Mouse (Mus musculus): ENCODE data around the gene Alk. TPM values are rescaled to one million over a fixed set of nuclear protein-coding genes. Genes with fewer than 3 reads are reported as not detected.

The Alk gene
- polyA plus RNA-seq, 1 experiment from 2014 or later = 0.07 TPM

DNA sequence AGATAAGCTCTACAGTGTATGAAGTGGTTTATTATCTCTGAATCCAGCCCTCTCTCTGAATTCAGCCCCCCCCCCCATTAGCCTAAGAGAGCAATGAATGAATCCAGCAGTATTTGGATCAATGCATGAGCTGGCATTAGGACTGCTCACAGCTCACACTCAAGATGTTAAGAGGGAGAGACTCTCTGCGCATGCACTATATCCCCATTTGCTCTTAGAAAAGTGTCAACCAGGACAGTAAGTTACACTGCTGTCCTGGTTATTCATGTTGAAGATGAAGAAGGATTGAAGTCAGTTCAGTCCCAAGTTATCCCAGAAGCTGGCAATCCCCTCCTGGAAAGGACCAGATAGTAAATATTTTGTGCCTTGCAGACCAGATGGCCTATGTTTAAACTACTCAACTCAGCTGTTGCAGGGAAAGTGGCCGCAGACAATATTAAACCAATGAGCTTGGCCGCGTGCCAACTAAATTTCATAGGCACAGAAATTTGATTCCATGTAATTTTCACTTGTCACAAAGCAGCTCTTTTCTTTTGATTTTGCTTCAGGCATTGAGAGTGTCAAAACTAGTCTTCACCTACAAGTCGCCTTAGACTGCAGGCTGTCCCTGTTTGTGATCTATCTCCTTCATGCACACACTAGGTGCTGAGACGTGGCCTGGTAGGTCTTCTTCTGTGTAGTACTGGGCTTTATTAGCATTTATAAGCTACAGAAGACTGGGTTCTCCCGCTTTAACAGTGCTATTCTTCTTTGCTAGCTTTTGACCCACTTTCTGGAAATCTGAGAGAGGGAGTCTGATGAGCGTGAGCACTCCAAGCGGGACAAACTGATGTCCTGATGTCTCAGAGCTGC, 339.0 kb downstream of the Alk start:
- no peaks in the 10 kb centered on the region for H3K4me1 ChIP-seq (ENCODE audit: insufficient read depth)
- H3K27ac ChIP-seq (ENCODE audit: low read depth) = no peak overlapping the region
- H3K4me3 ChIP-seq (ENCODE audit: low read depth, low read length) = no peak overlapping the region
- H3K9ac ChIP-seq (replicated peaks) = no peak overlapping the region
- ATAC-seq = no peak
- no peak overlapping the region for H3K4me2 ChIP-seq (ENCODE audit: low read depth, low read length)
- no peaks in the 10 kb centered on the region for H3K27me3 ChIP-seq (ENCODE audit: insufficient read depth, low read length)
- TF ChIP-seq CTCF (IDR thresholded peaks at IDR 0.05; ENCODE audit: low read depth) (no peak), EP300 (IDR thresholded peaks at IDR 0.05; ENCODE audit: low read depth) (no peak)
- no peak for DNase-seq
- no peaks in the 10 kb centered on the region for H3K9me3 ChIP-seq (ENCODE audit: low read length)
- WGBS (ENCODE audit: insufficient replicate concordance) = 80% methylated on average over 9 of the region's 9 CpGs
- no peaks in the 10 kb centered on the region for H3K36me3 ChIP-seq (replicated peaks; ENCODE audit: insufficient read depth, low read length)

DNA sequence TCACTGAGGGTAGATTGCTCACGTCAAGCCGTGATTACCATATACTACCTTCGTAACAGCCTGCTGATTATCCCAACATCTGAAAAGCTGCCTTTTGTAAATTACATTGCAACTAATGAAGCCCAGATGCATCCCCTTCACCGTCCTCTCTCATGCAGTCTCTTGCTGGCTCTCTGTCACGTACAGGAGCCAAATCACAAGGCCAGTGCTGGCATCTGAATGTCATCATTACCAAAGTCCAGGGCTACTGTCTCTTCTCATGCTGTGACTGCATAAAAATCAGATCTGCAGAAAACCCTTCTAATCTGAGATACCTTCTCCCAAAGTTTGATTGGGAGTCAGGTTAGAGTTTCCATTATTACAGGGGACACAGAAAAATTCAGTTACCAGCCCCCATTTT, 351.0 kb downstream of the Alk start:
- Histone ChIP-seq H3K27me3 (ENCODE audit: insufficient read depth, low read length) (no peaks in the 10 kb centered on the region), H3K36me3 (replicated peaks; ENCODE audit: insufficient read depth, low read length) (no peaks in the 10 kb centered on the region), H3K27ac (ENCODE audit: low read depth) (no peak overlapping the region), H3K9ac (replicated peaks) (no peak overlapping the region), H3K4me2 (ENCODE audit: low read depth, low read length) (no peak overlapping the region), H3K4me1 (ENCODE audit: insufficient read depth) (no peaks in the 10 kb centered on the region), H3K4me3 (ENCODE audit: low read depth, low read length) (no peak overlapping the region), H3K9me3 (ENCODE audit: low read length) (no peaks in the 10 kb centered on the region)
- no peak for TF ChIP-seq CTCF (IDR thresholded peaks at IDR 0.05; ENCODE audit: low read depth)
- TF ChIP-seq EP300 (IDR thresholded peaks at IDR 0.05; ENCODE audit: low read depth) = no peak
- no peak for ATAC-seq
- WGBS (ENCODE audit: insufficient replicate concordance) = 72% methylated on average over 5 of the region's 5 CpGs
- no peak for DNase-seq

DNA sequence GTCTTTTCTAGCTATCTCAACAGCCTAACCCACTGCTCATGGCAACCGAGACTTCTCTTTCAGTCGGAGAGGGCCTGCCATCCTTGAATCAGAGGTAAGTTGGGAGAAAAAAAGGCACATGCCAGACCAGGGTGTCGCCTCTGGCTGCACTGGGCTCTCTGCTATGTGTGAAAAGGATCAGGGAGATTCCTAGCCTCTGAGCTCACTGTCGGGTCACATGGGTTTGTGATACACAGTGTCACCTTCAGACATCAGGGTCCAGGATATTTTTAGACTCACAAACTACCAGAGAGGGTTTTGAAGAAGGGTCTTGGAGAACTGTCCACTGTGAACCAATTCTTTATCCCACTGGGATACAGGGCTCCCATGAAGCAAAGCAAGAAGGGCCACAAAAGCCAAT, 352.9 kb downstream of the Alk start:
- Histone ChIP-seq H3K9me3 (ENCODE audit: low read length) (no peaks in the 10 kb centered on the region), H3K4me2 (ENCODE audit: low read depth, low read length) (no peak overlapping the region), H3K27ac (ENCODE audit: low read depth) (no peak overlapping the region), H3K4me3 (ENCODE audit: low read depth, low read length) (no peak overlapping the region), H3K27me3 (ENCODE audit: insufficient read depth, low read length) (no peaks in the 10 kb centered on the region), H3K4me1 (ENCODE audit: insufficient read depth) (no peaks in the 10 kb centered on the region), H3K9ac (replicated peaks) (no peak overlapping the region), H3K36me3 (replicated peaks; ENCODE audit: insufficient read depth, low read length) (no peaks in the 10 kb centered on the region)
- 68% methylated on average over 4 of the region's 4 CpGs for WGBS (ENCODE audit: insufficient replicate concordance)
- ATAC-seq (no peak), DNase-seq (no peak)
- TF ChIP-seq CTCF (IDR thresholded peaks at IDR 0.05; ENCODE audit: low read depth) (no peak), EP300 (IDR thresholded peaks at IDR 0.05; ENCODE audit: low read depth) (no peak)

- TF ChIP-seq EP300 (IDR thresholded peaks at IDR 0.05; ENCODE audit: low read depth) (no peak), CTCF (IDR thresholded peaks at IDR 0.05; ENCODE audit: low read depth) (no peak)
- ATAC-seq = no peak
- Histone ChIP-seq H3K4me1 (ENCODE audit: insufficient read depth) (no peaks in the 10 kb centered on the region), H3K27me3 (ENCODE audit: insufficient read depth, low read length) (no peaks in the 10 kb centered on the region), H3K4me3 (ENCODE audit: low read depth, low read length) (no peak overlapping the region), H3K9me3 (ENCODE audit: low read length) (no peaks in the 10 kb centered on the region), H3K27ac (ENCODE audit: low read depth) (no peak overlapping the region), H3K4me2 (ENCODE audit: low read depth, low read length) (no peak overlapping the region), H3K9ac (replicated peaks) (no peak overlapping the region), H3K36me3 (replicated peaks; ENCODE audit: insufficient read depth, low read length) (no peaks in the 10 kb centered on the region)
- DNase-seq = no peak
- 64% methylated on average over 7 of the region's 7 CpGs for WGBS (ENCODE audit: insufficient replicate concordance)
These were observed 353.7 kb downstream of the Alk start for GRCm38 (mm10) chr17:72250482-72251405.

- H3K9ac ChIP-seq (replicated peaks) = no peak overlapping the region
- no peak overlapping the region for H3K4me3 ChIP-seq (ENCODE audit: low read depth, low read length)
- H3K27ac ChIP-seq (ENCODE audit: low read depth) = no peak overlapping the region
- no peaks in the 10 kb centered on the region for H3K4me1 ChIP-seq (ENCODE audit: insufficient read depth)
- no peak for ATAC-seq
- peak; percentile 18 for DNase-seq
- H3K36me3 ChIP-seq (replicated peaks; ENCODE audit: insufficient read depth, low read length) = no peaks in the 10 kb centered on the region
- WGBS (ENCODE audit: insufficient replicate concordance) = 32% methylated on average over 4 of the region's 4 CpGs
- TF ChIP-seq CTCF (IDR thresholded peaks at IDR 0.05; ENCODE audit: low read depth) (peak; percentile 73), EP300 (IDR thresholded peaks at IDR 0.05; ENCODE audit: low read depth) (no peak)
- no peaks in the 10 kb centered on the region for H3K27me3 ChIP-seq (ENCODE audit: insufficient read depth, low read length)
- H3K9me3 ChIP-seq (ENCODE audit: low read length) = no peaks in the 10 kb centered on the region
- H3K4me2 ChIP-seq (ENCODE audit: low read depth, low read length) = no peak overlapping the region
These were observed 362.4 kb downstream of the Alk start for GRCm38 (mm10) chr17:72242036-72242435.

GRCm38 (mm10) chr17:72237315-72237714, 367.1 kb downstream of the Alk start:
- Histone ChIP-seq H3K27me3 (ENCODE audit: insufficient read depth, low read length) (no peaks in the 10 kb centered on the region), H3K9me3 (ENCODE audit: low read length) (no peaks in the 10 kb centered on the region), H3K4me2 (ENCODE audit: low read depth, low read length) (no peak overlapping the region), H3K4me3 (ENCODE audit: low read depth, low read length) (no peak overlapping the region), H3K36me3 (replicated peaks; ENCODE audit: insufficient read depth, low read length) (no peaks in the 10 kb centered on the region), H3K27ac (ENCODE audit: low read depth) (no peak overlapping the region), H3K4me1 (ENCODE audit: insufficient read depth) (no peaks in the 10 kb centered on the region), H3K9ac (replicated peaks) (no peak overlapping the region)
- 86% methylated on average over 1 of the region's 1 CpGs for WGBS (ENCODE audit: insufficient replicate concordance)
- TF ChIP-seq CTCF (IDR thresholded peaks at IDR 0.05; ENCODE audit: low read depth) (no peak), EP300 (IDR thresholded peaks at IDR 0.05; ENCODE audit: low read depth) (no peak)
- DNase-seq = no peak
- ATAC-seq = no peak

All from liver, postnatal 0 days (tissue).